Mouse (Mus musculus): ENCODE data around the gene Shtn1. TPM values are rescaled to one million over a fixed set of nuclear protein-coding genes. Genes with fewer than 3 reads are reported as not detected.

Shtn1 gene
- total RNA-seq, 2 experiments from 2014 or later, result 1.5 to 1.8 TPM

DNA sequence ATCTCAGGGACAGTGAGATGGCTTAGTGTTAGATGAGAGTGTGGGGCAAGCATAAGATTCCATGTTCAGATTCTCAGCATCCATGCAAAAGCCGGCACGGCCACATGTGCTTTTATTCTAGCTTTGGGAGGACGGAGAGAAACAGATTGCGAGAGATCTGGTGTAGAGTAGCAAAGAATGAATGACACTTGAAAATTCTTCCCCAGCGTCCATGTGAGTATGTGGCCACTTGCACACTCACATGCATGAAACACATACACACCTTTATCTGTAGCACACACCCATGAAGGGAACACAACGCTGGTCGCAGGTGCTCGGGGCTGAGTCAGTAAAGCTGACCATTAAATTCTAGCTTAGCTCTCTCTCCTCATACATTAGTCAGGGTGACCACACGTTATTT, 24.3 kb downstream of the Shtn1 start:
- DNase-seq, result no peak

DNA sequence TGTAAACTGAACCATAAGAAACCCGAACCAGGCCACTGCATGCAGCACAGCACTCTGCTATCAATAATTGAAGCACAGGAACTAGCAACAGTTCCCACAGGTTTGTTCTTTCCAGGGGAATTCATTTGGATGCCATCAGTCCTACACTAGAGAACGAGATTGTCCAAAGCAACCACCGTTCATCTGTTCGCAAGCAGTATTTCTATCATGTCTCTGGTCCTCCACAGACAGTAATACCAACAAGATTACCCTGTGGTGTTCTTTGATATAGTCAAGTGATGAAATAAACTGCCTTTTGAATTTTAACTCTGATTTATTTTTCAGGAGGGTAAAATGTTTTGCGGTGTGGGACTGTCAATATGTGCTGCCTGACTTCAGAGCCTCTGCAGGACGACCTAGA, 27.0 kb downstream of the Shtn1 start:
- DNase-seq, result no peak

DNA sequence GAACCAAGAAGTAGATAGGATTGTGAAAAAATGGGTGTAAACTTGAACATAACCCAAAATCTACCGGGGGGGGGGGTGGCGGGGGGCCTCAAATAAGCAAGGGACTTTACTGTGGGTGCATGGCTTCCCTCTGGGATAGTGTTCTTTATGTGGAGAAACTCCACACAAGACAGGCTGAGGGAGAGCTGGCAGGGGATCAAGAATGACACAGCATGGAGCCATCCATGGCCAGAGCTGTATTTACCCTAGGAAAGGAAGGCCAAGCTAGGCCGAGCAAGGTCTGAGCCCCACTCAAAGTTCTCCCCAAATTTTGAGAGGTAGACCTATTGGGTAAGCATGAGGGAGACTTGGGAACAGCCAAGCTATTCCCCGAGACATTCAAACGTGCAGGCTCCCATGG, 28.4 kb downstream of the Shtn1 start:
- no peak for DNase-seq

DNA sequence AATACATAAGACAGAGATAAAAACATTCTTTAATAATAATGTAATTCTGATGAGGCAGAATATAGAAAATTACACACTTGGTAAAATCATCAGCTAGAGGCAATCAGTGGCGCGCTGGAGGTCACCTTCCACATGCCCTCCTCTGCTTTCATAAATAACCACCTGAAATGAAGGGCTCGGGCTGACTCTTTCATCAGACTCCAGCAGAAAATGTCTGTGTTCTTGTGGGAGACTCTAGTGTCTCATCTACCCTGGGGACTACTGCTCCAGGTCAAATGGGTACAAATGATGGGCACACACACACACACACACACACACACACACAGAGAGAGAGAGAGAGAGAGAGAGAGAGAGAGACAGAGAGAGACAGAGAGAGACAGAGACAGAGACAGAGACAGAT, 34.8 kb downstream of the Shtn1 start:
- DNase-seq, result no peak

DNA sequence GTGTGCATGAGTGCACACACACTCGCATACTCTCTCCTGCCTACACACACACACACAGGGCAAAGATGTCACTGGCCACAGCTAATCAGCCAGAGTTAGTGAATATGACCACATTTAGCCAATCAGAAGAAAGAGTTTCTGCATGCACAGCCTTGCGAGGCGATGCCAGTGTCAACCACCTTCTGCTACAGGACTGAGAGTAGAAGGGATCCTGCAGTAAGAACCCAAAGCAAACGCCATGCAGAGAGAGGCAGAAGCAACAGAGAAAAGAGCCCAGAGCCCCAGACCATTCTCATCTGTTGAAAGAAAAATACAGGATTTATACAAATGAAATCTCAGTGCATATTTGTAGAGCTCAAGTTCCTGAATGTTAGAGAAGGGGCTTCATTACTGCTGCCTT, 37.1 kb downstream of the Shtn1 start:
- no peak for DNase-seq

DNA sequence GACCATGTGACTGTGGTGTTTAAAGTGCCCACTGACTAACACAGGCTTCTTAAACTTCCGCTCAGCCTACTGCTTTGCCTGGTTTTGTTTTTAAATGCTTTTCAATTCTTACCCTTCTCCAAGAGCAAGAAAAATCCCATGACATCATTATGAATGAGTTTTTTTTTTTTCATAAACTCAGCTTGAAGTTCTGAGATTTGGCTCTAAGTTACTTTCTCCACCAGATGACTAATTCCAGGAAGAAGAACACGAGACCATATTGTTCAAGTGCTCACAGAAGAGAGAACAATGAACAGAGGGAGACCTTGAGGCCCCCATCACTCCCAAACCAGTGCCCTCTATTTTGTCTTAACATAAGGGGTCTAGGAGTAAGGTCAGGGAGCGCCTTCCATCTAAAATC, 39.1 kb downstream of the Shtn1 start:
- no peak for DNase-seq

DNA sequence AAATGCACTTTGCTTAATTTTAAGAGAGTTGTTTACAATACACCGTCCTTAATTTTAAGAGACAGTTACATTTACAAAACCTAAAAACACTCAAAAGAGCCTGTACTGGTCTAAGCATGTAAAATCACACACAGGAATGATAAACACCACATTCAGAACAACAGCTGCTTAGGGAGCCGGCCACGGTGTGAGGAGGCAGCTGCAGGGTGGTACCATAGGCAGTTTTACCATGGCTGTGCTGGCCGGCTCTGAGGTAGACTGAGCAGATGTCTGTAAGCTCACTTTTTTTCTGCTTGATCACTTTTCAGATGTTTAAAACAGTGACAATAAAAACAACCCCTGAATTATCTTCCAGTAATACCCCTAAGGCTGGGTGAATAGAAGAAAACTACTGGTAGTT, 42.7 kb downstream of the Shtn1 start:
- no peak for DNase-seq

DNA sequence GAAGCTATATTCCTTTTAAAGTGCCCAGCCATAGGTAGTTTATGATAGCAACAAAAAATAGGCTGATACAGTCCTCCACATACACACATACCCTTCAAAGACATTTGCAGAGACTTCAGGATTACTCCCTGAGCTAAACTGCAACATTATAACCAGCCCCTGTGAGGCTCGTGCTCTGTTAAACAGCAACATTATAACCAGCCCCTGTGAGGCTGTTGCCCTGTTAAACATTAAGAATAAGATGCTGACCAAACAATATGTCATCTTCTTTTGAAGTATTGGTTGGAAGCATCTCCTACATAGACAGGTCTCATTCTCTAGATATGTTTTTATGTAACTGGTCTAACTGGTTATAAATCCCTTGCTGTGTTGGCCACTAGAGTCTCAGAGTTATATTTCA, 45.7 kb downstream of the Shtn1 start:
- DNase-seq, result no peak

DNA sequence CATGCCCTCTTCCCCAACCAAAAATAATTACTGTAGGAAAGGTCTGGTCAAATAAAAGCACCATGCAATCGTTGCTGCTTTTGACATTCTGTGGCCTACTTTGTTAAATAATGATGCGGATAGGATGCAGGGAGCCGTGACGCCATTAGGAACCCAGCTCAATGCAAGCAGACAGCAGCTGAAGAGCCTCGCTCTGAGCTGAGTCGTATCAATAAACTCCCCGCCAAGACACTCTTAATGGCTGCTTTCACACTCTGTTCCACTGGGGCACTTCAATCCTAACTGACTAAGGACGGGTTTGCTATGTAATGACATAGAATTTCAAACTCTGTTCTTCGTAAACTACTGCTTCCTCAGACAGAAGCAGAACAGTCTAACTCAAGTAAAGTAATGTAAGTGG, 46.9 kb downstream of the Shtn1 start:
- no peak for DNase-seq

DNA sequence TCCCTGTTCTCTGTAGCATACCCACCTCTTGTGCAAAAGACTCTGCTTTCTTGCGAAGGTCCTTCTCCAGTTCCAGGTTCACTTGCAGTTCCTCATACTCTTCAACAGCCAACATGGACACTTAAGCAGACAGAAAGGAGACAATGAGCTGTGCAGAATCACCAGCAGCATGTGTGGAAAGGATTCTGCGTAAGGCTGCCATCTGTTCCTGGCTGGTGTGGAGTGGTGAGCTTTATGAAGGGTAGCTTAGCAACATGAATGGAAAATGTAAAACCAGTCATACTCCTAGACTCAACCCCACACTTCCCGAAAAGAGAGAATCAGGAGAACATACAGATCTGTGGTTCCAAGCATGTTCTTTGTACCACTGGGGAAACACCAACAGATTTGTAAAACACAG, 47.8 kb downstream of the Shtn1 start:
- DNase-seq, result no peak

DNA sequence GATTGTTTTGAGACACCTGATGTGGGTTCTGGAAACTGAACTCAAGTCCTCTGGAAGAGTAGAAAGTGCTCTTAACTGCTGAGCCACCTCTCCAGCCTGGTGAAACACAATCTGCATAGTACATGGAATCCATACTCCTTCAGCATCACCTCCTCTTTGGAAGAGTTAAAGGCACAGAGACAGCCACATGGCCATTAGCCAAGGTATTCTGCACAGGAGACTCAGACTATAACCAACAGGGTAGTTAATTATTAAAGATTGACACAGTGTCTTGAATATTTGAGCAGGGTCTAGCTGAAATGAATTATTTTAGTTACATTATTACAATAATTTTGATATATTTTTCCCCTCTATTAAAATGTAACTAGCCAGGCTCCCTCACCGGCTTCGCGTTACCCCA, 52.0 kb downstream of the Shtn1 start:
- no peak for DNase-seq

DNA sequence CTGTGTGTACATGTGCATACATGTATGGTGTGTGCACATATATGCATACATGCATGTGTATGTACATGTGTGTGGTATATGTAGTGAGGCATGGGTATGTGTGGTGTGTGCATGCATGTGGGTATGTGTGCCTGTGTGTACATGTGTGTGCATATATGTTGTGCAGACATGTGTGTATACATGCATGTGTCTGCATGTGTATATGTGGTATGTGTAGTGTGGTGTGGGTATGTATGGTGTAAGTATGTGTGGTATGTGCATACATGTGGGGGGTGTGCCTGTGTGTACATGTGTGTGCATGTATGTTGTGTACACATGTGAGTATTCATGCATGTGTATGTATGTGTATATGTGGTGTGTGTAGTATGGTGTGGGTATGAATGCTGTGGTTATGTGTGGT, 54.3 kb downstream of the Shtn1 start:
- DNase-seq, result no peak

DNA sequence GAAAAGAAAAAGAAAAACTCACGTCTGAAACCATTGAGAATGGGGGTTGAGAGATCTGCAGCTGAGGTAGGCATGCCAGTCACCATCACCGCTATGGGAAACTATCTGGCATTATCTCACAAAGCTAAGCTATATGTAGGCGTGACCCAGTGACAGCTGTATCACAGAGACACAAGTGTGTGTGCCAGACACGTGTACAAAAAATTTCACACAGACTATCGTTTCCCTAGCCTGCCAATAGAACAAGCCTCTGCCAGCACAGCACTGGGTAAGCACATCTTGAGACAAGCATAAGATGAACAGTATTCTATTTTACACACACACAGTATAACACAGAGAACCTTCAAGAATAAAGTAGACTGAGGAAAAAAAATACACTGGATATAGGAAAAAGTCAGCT, 65.1 kb downstream of the Shtn1 start:
- DNase-seq, result no peak

DNA sequence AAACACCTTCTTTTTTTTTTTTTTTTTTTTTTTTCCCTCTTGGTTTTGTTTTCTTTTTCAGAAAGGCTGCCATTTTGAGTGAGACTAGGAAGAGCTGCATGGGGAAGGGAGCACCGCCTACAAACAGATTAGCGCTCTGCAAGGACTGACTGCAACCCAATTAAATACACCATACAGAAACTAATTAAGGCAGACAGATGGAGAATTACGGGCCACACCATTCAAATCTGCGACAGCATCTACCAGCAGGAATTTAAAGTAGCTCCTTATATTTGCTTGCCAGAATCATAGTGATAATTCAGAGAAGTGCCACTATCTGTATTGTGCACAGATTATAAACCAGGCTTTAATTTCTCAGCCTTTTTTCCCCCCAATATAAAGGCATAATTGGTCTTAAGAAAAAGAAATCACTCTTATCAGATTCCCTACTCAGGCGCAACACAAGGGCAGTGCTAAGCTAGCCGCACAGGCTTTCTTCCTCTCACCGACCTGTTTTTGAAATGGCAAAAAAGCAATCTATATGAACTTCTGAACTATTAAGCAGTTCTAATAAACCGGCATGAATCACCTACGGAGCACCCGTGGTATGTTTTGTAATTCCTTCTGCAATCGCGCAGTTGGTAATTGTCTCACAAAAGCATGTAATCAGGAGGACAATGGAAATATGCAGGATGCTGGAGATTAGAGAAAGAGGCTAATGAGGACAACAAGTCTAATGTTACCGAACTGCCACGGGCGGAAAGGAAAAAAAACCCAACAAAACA, 69.1 kb downstream of the Shtn1 start:
- no peak for DNase-seq

DNA sequence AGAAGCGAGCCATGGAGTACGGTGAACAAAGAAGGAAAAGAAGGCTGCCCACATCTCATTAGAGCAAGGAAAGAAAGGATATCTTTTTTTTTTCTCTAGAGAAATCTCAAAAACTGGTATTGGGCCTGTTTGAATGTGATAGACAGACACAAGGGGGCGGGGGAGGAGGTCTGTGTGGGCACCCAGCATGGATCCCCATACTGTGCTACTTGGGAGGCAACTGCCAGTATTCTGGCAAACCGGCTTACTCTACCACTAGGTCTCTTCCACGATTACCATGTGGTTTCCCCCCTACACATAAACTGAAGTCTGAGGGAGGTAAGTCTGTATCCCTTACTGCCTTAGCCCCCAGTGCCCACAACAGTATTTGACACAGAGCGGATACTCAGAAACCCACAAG, 73.1 kb downstream of the Shtn1 start:
- DNase-seq, result no peak

DNA sequence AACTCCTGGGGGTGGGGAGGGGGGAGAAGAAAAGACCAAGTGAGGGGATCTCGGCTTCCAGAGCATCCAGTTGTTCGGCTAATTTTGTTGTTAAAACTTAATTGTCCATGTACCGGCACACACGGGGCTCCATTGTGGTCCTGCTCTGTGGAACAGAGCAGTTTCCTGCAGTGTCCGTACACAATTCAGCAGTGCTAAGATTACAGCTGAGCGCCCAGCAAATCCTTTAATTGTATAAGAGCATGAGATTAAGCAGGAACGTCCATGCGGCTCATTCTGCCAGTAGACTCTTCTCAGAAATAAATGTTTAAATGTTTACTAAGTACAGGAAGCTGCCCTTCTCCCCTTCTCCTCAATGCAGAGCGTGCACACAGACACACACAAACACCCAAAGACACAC, 94.3 kb downstream of the Shtn1 start:
- no peak for DNase-seq

DNA sequence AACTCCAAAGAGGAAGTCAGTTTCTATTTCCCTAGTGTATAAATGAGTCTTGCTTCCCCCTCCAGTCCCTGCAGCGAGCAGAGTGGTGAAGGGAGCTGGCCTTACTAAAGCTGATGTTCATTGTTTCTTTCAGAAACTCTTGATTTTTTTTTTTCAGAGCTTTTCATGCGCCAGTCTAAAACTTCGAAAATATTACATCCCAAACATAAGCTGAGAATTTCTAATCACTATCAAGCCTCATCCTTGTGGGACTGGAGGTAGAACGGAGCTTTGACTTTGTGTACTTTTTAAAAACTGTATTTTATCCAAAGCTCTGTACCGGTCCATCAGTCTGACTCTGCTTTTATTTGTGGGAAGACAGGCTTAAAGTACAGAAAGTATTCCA, 95.9 kb downstream of the Shtn1 start:
- no peak for DNase-seq

DNA sequence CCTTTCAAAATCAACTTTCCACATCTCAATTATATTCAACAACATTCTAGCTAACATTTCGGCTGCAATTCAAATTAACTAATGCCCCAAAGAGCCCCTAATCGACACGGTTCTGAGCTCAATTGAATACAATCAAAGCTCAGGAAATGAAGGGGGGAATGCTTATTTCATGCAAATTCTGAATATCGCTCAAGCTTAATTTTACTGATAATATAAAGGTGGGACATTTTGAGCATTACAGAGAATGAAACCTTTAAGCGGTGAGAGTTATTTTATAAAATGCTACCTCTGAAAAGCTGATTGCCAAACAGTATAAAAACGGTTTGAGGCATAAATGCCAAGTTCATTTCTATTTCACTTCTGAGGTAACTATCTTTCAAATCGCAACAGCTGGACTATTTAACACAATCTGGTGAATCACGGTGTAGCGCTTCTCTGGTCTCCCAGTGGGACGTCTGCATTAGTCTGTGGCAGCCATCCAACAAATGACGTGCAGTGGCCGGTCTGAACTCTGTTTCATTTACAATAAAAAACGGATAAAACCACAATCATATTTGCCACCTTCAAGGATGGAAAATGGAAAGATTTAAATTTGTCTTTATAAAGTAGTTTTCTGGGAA, 96.4 kb downstream of the Shtn1 start:
- peak; percentile 53 for DNase-seq

DNA sequence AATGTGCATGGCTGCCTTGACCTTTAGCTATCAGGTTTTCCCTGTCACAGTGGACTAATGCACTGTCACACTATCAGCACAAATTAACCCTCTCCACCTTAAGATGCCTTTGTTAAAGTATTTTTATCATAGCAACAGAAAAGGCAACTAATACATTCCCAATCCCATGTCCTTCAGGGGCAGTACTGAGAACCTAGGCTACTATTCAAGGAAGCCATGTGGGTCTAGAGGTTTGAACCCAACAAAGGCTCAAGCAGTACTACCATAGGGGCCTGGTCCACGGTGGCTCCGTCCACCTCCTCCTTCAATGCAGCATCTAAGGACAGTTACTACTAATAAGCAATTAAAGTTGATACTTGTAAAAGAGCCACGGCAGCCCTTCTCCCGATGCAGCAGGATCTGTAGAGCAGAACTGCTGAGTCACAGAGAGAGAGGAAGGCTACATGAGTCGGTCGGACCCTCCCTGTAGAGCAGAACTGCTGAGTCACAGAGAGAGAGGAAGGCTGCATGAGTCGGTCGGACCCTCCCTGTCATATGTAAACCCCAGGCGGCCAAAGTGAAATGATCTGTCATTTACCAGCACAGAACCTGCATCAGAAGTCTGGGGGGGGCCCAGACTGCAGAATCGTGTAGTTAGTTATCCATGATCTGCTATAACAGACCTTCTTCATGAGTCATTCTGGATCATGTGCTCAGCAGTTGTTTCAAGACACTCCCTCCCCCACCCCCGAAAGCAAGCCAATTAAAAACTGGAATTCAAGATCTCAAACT, 97.3 kb downstream of the Shtn1 start:
- DNase-seq, result no peak

DNA sequence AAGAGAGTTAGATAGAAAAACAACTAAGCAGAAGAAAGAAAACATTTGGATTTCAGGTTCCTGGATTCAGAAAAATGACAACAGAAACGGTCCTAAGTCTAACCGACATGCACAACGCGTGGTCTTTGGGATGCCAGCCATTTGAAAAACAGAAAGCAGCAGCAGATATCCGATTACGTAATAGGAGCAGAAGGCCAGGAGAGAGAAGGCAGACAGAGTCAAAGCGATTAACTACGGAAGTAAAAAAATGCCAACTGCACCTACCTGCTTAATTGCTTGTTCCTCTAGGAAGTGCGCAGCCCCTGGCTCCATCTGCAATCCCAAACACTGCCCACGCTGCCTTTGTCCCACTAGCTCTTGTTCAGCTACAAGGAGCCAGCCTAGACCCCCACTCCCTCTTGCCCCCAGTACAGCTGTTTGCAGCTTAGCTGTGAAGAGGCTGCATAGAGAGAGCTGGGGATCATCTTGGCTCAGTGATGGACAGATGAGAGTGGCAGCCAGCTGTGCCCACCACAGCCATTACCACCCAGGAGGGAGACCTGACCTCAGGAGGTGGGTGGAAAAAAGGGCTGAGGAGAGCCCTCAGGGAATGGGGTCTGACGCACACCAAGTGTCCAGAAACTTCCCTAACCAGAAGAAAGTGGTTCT, 100.6 kb downstream of the Shtn1 start:
- no peak for DNase-seq

DNA sequence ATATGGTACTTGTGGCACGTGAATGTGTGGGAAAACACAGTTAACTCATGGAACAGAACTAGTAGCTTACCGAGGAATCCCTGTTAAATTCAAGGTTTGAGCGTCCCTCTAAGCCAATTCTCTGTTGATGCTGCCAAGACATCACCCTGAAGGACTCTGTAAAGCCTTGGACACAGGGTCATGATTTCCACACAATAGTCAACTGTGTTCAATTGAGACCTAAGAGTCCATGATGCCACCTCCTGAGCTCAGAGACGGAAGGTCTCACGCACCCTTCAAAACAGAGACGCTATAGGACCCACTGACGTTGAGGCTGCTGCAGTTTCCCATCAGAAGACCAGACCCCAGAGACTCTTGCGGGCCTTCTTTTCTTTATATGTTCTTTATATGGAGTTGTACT, 101.8 kb downstream of the Shtn1 start:
- no peak for DNase-seq

DNA sequence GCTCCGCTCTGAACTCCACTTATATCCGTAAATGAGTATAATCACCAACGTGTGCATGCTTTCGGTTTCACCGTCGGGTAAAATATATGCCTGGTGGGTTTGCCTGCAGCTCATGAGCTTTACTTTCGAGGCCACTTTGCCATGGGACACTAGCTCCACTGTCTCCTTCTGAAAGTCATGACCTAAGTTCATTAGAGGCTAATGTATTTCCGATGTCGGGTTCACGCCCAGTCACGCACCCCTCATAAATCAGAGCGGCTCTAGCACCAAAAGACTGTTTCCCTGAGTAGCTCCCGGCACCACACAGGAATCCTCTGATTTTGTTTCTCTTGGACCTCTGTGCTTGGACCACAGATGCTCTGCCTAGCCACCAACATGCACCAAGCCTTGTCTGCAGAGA, 105.1 kb downstream of the Shtn1 start:
- DNase-seq, result no peak

DNA sequence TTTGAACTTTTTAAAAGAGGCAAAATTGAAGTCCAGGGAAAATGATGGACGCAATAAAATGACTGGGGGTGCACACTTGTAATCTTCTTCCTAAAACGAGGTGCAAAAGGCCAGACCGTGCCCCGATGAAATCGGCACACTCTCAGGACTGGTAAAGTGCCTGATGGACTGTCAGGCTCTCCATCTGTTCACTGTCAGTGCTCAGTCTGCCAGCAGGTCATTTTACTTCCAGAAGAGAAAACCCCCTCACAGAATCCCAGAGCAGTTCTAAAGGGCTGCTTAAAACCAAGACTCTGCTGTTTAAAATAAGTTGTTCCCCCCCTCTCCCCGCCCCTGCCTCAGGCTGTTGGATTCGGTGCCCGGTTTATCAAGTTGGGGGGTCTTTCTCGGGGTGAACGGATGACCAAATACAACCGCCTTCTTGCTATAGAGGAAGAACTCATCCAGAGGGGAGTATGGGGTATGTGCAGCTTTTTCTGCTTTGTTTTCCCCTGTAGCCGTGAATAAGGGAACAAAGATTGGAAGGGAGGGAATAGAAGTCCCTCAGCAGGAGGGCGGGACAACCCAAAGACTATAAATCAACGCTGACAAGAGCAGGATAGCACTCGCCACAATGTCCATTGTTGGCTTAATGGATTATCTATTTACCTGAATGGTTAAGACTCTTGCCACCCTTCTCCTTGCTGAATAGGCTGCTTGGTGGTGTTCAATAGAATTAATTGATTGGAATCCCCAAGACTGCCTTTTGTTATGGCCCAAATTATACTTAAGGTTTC, 107.0 kb downstream of the Shtn1 start:
- no peak for DNase-seq
